Mouse (Mus musculus) heart, embryonic 13.5 days (tissue): ENCODE results near the gene Mgat4d. TPM values are rescaled to one million over a fixed set of nuclear protein-coding genes. Genes with fewer than 3 reads are reported as not detected.

Experiments
- ATAC-seq: fragments of 200-750 bp; cut with Nextera tagmentation; 2 replicates; pipeline ENCODE4 v1.8.0; 2017; ENCODE audit warnings: moderate TSS enrichment; ENCODE audit not compliant: insufficient number of reproducible peaks, low FRiP score, low TSS enrichment; ENCODE audit errors: extremely low read depth
- H3K27ac ChIP-seq: fragments of 300-500 bp; sonication (generic); replicated peaks from 2 replicates; pipeline ENCODE4 v1.5.1; 2015; ENCODE audit warnings: moderate library complexity, mild to moderate bottlenecking, inconsistent platforms
- H3K27me3 ChIP-seq: fragments of 300-500 bp; sonication (generic); replicated peaks from 2 replicates; pipeline ENCODE4 v1.6.1; 2015; ENCODE audit warnings: mild to moderate bottlenecking, inconsistent platforms
- H3K36me3 ChIP-seq: fragments of 300-500 bp; sonication (generic); 2 replicates; pipeline ENCODE4 v1.6.1; 2015; ENCODE audit warnings: mild to moderate bottlenecking, inconsistent platforms
- H3K4me1 ChIP-seq: fragments of 300-500 bp; sonication (generic); 2 replicates; pipeline ENCODE4 v1.6.1; 2015; ENCODE audit warnings: inconsistent platforms
- H3K4me2 ChIP-seq: fragments of 300-500 bp; sonication (generic); 2 replicates; pipeline ENCODE4 v1.6.1; 2015; ENCODE audit warnings: inconsistent platforms, mild to moderate bottlenecking, moderate library complexity
- H3K4me3 ChIP-seq: fragments of 300-500 bp; sonication (generic); 2 replicates; pipeline ENCODE4 v1.5.1; 2015; ENCODE audit warnings: moderate library complexity, mild to moderate bottlenecking, inconsistent platforms
- H3K9ac ChIP-seq: fragments of 300-500 bp; sonication (generic); 2 replicates; pipeline ENCODE4 v1.6.1; 2015; ENCODE audit warnings: inconsistent platforms, mild to moderate bottlenecking, moderate library complexity
- H3K9me3 ChIP-seq: fragments of 300-500 bp; sonication (generic); 2 replicates; pipeline ENCODE4 v1.6.1; 2016; ENCODE audit warnings: inconsistent platforms
- WGBS: fragments of 180-500 bp; shearing (Covaris S2); methylation state at CpG from one replicate; pipeline ENCODE4 v1.1.7; 2015; ENCODE audit warnings: mixed read lengths; 5-methylcytosine and 5-hydroxymethylcytosine counted together
- polyA plus RNA-seq: library from polyadenylated mRNA; unstranded; fragments of >200 nt; fragmentation: Nextera tagmentation; extraction: Ambion mirVana; gene quantifications from 2 replicates; pipeline ENCODE4 v1.2.1, GENCODE M21; 2015

Gene Mgat4d
- polyA plus RNA-seq, 1 experiment from 2014 or later, result not detected

DNA sequence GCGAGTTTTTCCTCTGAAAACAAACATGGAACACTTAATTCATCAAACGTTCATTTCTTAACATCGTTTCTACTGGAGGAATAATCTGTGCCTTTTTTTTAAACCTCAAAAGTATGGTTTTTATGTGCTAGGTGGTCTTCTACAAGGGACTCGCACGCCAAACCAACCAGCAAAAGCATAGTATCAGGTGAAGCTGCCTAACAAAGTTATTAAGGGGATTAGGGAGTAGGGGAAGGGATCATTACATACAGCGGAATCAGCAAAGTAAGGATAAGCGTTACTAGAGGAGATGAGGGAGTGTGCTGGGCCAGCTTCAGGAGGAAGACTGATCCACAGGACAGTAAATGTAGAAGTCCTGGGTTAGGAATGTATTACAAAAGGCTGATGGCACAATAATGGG is 15.4 kb upstream of the Mgat4d start:
- H3K36me3 ChIP-seq, result peaks cover 11% of the 10 kb centered on the region
- H3K4me3 ChIP-seq, result peak overlapping the region; percentile 92
- no peak overlapping the region for H3K27ac ChIP-seq
- peaks cover 14% of the 10 kb centered on the region for H3K27me3 ChIP-seq
- peak overlapping the region; percentile 77 for H3K9ac ChIP-seq
- ATAC-seq, result no peak
- H3K9me3 ChIP-seq, result no peaks in the 10 kb centered on the region
- peaks cover 8% of the 10 kb centered on the region for H3K4me1 ChIP-seq
- H3K4me2 ChIP-seq, result peak overlapping the region; percentile 92
- WGBS, result 5% methylated on average over 7 of the region's 7 CpGs

- no peak for ATAC-seq
- Histone ChIP-seq H3K4me1 (no peaks in the 10 kb centered on the region), H3K27ac (no peak overlapping the region), H3K36me3 (no peaks in the 10 kb centered on the region), H3K9ac (no peak overlapping the region), H3K4me2 (no peak overlapping the region), H3K4me3 (no peak overlapping the region), H3K27me3 (peaks cover 4% of the 10 kb centered on the region; the same call in 1 of the 2 replicates), H3K9me3 (0 out of 2 replicates have a peak, but pooled peaks cover 9% of the 10 kb centered on the region)
- 81% methylated on average over 3 of the region's 3 CpGs for WGBS
Measured at GRCm38 (mm10) chr8:83342076-83342475, 6.2 kb upstream of the Mgat4d start.

GRCm38 (mm10) chr8:83342693-83343092 is 5.6 kb upstream of the Mgat4d start:
- Histone ChIP-seq H3K9me3 (0 out of 2 replicates have a peak, but pooled peaks cover 9% of the 10 kb centered on the region), H3K4me3 (no peak overlapping the region), H3K4me2 (no peak overlapping the region), H3K36me3 (no peaks in the 10 kb centered on the region), H3K4me1 (no peaks in the 10 kb centered on the region), H3K27ac (no peak overlapping the region), H3K27me3 (peaks cover 4% of the 10 kb centered on the region; the same call in 1 of the 2 replicates), H3K9ac (no peak overlapping the region)
- no peak for ATAC-seq

GRCm38 (mm10) chr8:83351315-83351714 is 3.0 kb downstream of the Mgat4d start:
- no peak overlapping the region for H3K9ac ChIP-seq
- H3K4me1 ChIP-seq, result no peaks in the 10 kb centered on the region
- peaks cover 13% of the 10 kb centered on the region for H3K27me3 ChIP-seq
- H3K4me2 ChIP-seq, result no peak overlapping the region
- no peaks in the 10 kb centered on the region for H3K9me3 ChIP-seq
- H3K4me3 ChIP-seq, result no peak overlapping the region
- WGBS, result 84% methylated on average over 2 of the region's 2 CpGs
- no peaks in the 10 kb centered on the region for H3K36me3 ChIP-seq
- no peak overlapping the region for H3K27ac ChIP-seq
- no peak for ATAC-seq

GRCm38 (mm10) chr8:83363156-83363769 is 15.0 kb downstream of the Mgat4d start:
- Histone ChIP-seq H3K27me3 (no peaks in the 10 kb centered on the region), H3K9me3 (no peaks in the 10 kb centered on the region), H3K4me3 (no peak overlapping the region), H3K4me1 (no peaks in the 10 kb centered on the region), H3K9ac (no peak overlapping the region), H3K4me2 (no peak overlapping the region), H3K27ac (no peak overlapping the region), H3K36me3 (no peaks in the 10 kb centered on the region)
- no peak for ATAC-seq
- 59% methylated on average over 7 of the region's 7 CpGs for WGBS

- ATAC-seq, result no peak
- Histone ChIP-seq H3K4me3 (no peak overlapping the region), H3K27me3 (no peaks in the 10 kb centered on the region), H3K9me3 (no peaks in the 10 kb centered on the region), H3K36me3 (no peaks in the 10 kb centered on the region), H3K27ac (no peak overlapping the region), H3K4me1 (no peaks in the 10 kb centered on the region), H3K9ac (no peak overlapping the region), H3K4me2 (no peak overlapping the region)
Measured at GRCm38 (mm10) chr8:83377231-83377630, 29.0 kb downstream of the Mgat4d start.

DNA sequence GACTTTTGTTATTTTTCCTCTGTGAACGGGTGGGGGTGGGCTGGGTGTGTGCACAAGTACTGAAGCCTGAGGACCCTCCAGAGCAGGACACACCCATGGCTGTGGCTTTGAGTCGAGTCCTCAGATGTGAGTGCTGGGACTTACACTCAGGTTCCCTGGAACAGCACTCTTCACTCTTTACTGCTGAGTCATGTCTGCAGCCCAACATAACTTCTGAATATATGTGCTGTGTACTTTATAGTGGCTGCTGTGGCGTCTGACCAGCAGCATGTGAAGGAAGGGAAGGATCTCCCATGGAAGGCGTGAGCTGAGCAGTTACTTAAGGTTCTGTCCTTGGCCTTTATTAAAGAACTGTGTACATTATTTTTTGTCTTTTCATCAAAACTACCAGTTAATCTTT is 31.9 kb downstream of the Mgat4d start:
- no peak overlapping the region for H3K9ac ChIP-seq
- H3K36me3 ChIP-seq, result no peaks in the 10 kb centered on the region
- no peak overlapping the region for H3K4me3 ChIP-seq
- no peaks in the 10 kb centered on the region for H3K9me3 ChIP-seq
- no peaks in the 10 kb centered on the region for H3K27me3 ChIP-seq
- WGBS, result 65% methylated on average over 4 of the region's 4 CpGs
- no peaks in the 10 kb centered on the region for H3K4me1 ChIP-seq
- no peak overlapping the region for H3K27ac ChIP-seq
- ATAC-seq, result no peak
- H3K4me2 ChIP-seq, result no peak overlapping the region

GRCm38 (mm10) chr8:83381016-83381415 is 32.7 kb downstream of the Mgat4d start:
- no peak overlapping the region for H3K4me2 ChIP-seq
- no peaks in the 10 kb centered on the region for H3K9me3 ChIP-seq
- WGBS, result 69% methylated on average over 2 of the region's 2 CpGs
- no peak overlapping the region for H3K4me3 ChIP-seq
- H3K27me3 ChIP-seq, result no peaks in the 10 kb centered on the region
- H3K4me1 ChIP-seq, result no peaks in the 10 kb centered on the region
- ATAC-seq, result no peak
- H3K9ac ChIP-seq, result no peak overlapping the region
- H3K36me3 ChIP-seq, result no peaks in the 10 kb centered on the region
- no peak overlapping the region for H3K27ac ChIP-seq

- Histone ChIP-seq H3K27ac (no peak overlapping the region), H3K9ac (no peak overlapping the region), H3K4me1 (no peaks in the 10 kb centered on the region), H3K36me3 (no peaks in the 10 kb centered on the region), H3K27me3 (peaks cover 10% of the 10 kb centered on the region), H3K4me2 (no peak overlapping the region), H3K4me3 (no peak overlapping the region), H3K9me3 (no peaks in the 10 kb centered on the region)
- WGBS, result 28% methylated on average over 2 of the region's 2 CpGs
- ATAC-seq, result no peak
Measured at GRCm38 (mm10) chr8:83382850-83383249, 34.6 kb downstream of the Mgat4d start.

- Histone ChIP-seq H3K9me3 (no peaks in the 10 kb centered on the region), H3K9ac (peak within 1 kb of the TSS; percentile 60), H3K36me3 (no peaks in the 10 kb centered on the region), H3K4me1 (peaks cover 6% of the 10 kb centered on the region), H3K4me3 (peak within 1 kb of the TSS; percentile 52), H3K27me3 (peaks cover 55% of the 10 kb centered on the region), H3K27ac (no peak within 1 kb of the TSS), H3K4me2 (peak within 1 kb of the TSS; percentile 71)
- WGBS, result 4% methylated on average over 41 of the region's 41 CpGs
- no peak for ATAC-seq
Measured at GRCm38 (mm10) chr8:83389316-83390005, 41.2 kb downstream of the Mgat4d start, which contains the start of gene Clgn. Clgn (plus strand) TSS chr8:83389867.

DNA sequence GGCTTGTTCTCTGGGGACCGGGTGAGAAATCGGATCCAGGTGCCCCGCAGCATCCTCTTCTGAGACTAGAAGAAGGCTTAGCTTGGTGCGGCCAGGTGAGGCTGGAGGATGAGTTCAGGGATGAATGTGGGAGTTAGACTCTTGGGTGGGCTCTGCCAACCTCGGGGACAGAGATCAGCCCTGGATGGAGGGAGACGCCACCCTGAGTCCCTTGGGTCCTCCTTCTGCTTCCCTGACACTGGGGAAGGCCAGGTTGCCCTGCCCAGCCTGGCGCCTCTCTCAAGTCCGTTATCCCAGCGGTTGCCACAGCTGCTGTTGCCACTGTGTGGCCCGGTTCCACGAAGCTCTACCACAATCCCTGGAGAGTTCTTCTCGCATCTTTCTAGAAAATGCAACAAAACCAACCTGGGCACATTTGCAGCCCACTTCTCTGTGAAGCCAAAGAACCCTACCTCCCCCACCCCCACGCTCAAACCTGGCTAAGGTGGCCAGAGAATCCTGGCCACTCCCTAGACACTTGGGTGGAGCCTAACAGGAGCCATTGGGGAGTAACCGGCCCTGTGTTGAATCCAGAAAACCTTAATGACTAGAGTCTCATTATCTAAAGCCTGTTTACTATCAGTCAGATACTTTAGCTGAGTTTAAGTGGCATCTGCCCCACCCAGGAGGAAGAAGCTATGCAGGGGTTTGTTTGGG is 41.9 kb downstream of the Mgat4d start:
- Histone ChIP-seq H3K27ac (no peak overlapping the region), H3K9ac (peak overlapping the region; percentile 60), H3K4me1 (peaks cover 6% of the 10 kb centered on the region)

More for the DNA sequence above, 41.9 kb downstream of the Mgat4d start:
- H3K9me3 ChIP-seq, result no peaks in the 10 kb centered on the region
- peak overlapping the region; percentile 71 for H3K4me2 ChIP-seq
- H3K36me3 ChIP-seq, result no peaks in the 10 kb centered on the region
- ATAC-seq, result no peak
- 7% methylated on average over 14 of the region's 14 CpGs for WGBS
- H3K4me3 ChIP-seq, result peak overlapping the region; percentile 52
- peaks cover 55% of the 10 kb centered on the region for H3K27me3 ChIP-seq
